In genomic region chr10:61495461-61495860, GRCm38 (mm10) we compare ENCODE assay signal across 12 mouse cellular contexts. TPM values are rescaled to one million over a fixed set of nuclear protein-coding genes. Genes with fewer than 3 reads are reported as not detected.
DNase-seq lines count a peak whose midpoint lies in the region; ATAC-seq lines count a peak whose summit lies in the region.
"Had no signal": no experiment of that assay in that cellular context is flagged by ENCODE, and none has a peak within 500 bp of the region (broad histone marks: within the 10 kb centered on the region; RNA-seq: fewer than 3 reads in every experiment).

No protein-coding gene starts in this region.

- H3K27me3 ChIP-seq in heart, embryonic 13.5 days (replicated peaks), result no peaks in the 10 kb centered on the region
- H3K27me3 ChIP-seq in kidney, embryonic 16.5 days (ENCODE audit: insufficient read depth, low read length), result no peaks in the 10 kb centered on the region
- H3K27me3 ChIP-seq in embryonic facial prominence, embryonic 15.5 days, result no peaks in the 10 kb centered on the region
- no peaks in the 10 kb centered on the region for H3K27me3 ChIP-seq in midbrain, embryonic 15.5 days (replicated peaks)
- H3K27me3 ChIP-seq: liver, embryonic 13.5 days had no signal

- no peak overlapping the region for H3K4me2 ChIP-seq in heart, embryonic 13.5 days
- no peak overlapping the region for H3K4me2 ChIP-seq in kidney, embryonic 16.5 days (replicated peaks; ENCODE audit: low read depth, low read length)
- H3K4me2 ChIP-seq in embryonic facial prominence, embryonic 15.5 days (replicated peaks), result no peak overlapping the region
- H3K4me2 ChIP-seq in midbrain, embryonic 15.5 days, result no peak overlapping the region
- H3K4me2 ChIP-seq: liver, embryonic 13.5 days had no signal

- H3K9me3 ChIP-seq in heart, embryonic 13.5 days, result no peaks in the 10 kb centered on the region
- no peaks in the 10 kb centered on the region for H3K9me3 ChIP-seq in kidney, embryonic 16.5 days (ENCODE audit: low read length)
- H3K9me3 ChIP-seq in embryonic facial prominence, embryonic 15.5 days (replicated peaks), result no peaks in the 10 kb centered on the region
- H3K9me3 ChIP-seq in midbrain, embryonic 15.5 days, result no peaks in the 10 kb centered on the region
- H3K9me3 ChIP-seq: liver, embryonic 13.5 days had no signal

- no peak for ATAC-seq in heart, embryonic 13.5 days (ENCODE audit: extremely low read depth, insufficient number of reproducible peaks, low FRiP score, low TSS enrichment)
- ATAC-seq in kidney, embryonic 16.5 days (ENCODE audit: low FRiP score, low TSS enrichment), result peak; percentile 41; the same call in 1 of the 2 replicates
- ATAC-seq in embryonic facial prominence, embryonic 15.5 days (ENCODE audit: insufficient number of reproducible peaks, low FRiP score, low TSS enrichment, low read depth), result no peak
- ATAC-seq in midbrain, embryonic 15.5 days (replicated peaks), result no peak
- ATAC-seq: CD4-positive, CD25-positive, alpha-beta regulatory T cell, adult 4 months; forebrain, embryonic 16.5 days; inflammation-experienced regulatory T-cells, adult 6 months had no signal

- no peaks in the 10 kb centered on the region for H3K36me3 ChIP-seq in heart, embryonic 13.5 days
- no peaks in the 10 kb centered on the region for H3K36me3 ChIP-seq in kidney, embryonic 16.5 days (ENCODE audit: insufficient read depth, low read length)
- no peaks in the 10 kb centered on the region for H3K36me3 ChIP-seq in embryonic facial prominence, embryonic 15.5 days
- no peaks in the 10 kb centered on the region for H3K36me3 ChIP-seq in midbrain, embryonic 15.5 days (replicated peaks)
- H3K36me3 ChIP-seq: liver, embryonic 13.5 days had no signal

- no peak overlapping the region for H3K4me3 ChIP-seq in heart, embryonic 13.5 days
- H3K4me3 ChIP-seq in kidney, embryonic 16.5 days (ENCODE audit: low read length), result no peak overlapping the region
- H3K4me3 ChIP-seq in embryonic facial prominence, embryonic 15.5 days (replicated peaks), result no peak overlapping the region
- no peak overlapping the region for H3K4me3 ChIP-seq in midbrain, embryonic 15.5 days
- H3K4me3 ChIP-seq: liver, embryonic 13.5 days had no signal

- peaks cover 29% of the 10 kb centered on the region for H3K4me1 ChIP-seq in heart, embryonic 13.5 days
- peaks cover 19% of the 10 kb centered on the region for H3K4me1 ChIP-seq in kidney, embryonic 16.5 days (ENCODE audit: insufficient read depth, low read length)
- peaks cover 18% of the 10 kb centered on the region for H3K4me1 ChIP-seq in embryonic facial prominence, embryonic 15.5 days
- H3K4me1 ChIP-seq in midbrain, embryonic 15.5 days, result peaks cover 16% of the 10 kb centered on the region

- no peak for DNase-seq in heart, adult 9 months (ENCODE audit: low spot score in 2 of 2)
- DNase-seq in kidney, postnatal 10 days, result no peak
- DNase-seq in cerebellum, adult 9-10 months, result no peak
- no peak for DNase-seq in T-cell, adult 2 months (ENCODE audit: low spot score)
- DNase-seq: liver, embryonic 13.5 days had no signal

- peak overlapping the region; percentile 40 for H3K27ac ChIP-seq in heart, embryonic 13.5 days (replicated peaks)
- peak overlapping the region; percentile 69 for H3K27ac ChIP-seq in kidney, embryonic 16.5 days (ENCODE audit: low read length)
- H3K27ac ChIP-seq in embryonic facial prominence, embryonic 15.5 days (replicated peaks), result 0 out of 2 replicates have a peak overlapping the region, but pooled peaks have one; percentile 4
- H3K27ac ChIP-seq in midbrain, embryonic 15.5 days, result 0 out of 2 replicates have a peak overlapping the region, but pooled peaks have one; percentile 13
- H3K27ac ChIP-seq: liver, embryonic 13.5 days had no signal

- peak overlapping the region; percentile 53 for H3K9ac ChIP-seq in heart, embryonic 13.5 days
- no peak overlapping the region for H3K9ac ChIP-seq in kidney, embryonic 16.5 days (replicated peaks; ENCODE audit: low read length)
- no peak overlapping the region for H3K9ac ChIP-seq in embryonic facial prominence, embryonic 15.5 days
- no peak overlapping the region for H3K9ac ChIP-seq in midbrain, embryonic 15.5 days
- H3K9ac ChIP-seq: liver, embryonic 13.5 days had no signal

- 47% methylated on average over 4 of the region's 4 CpGs for WGBS in heart, embryonic 13.5 days
- WGBS in kidney, embryonic 16.5 days, result 30% methylated on average over 4 of the region's 4 CpGs
- WGBS in embryonic facial prominence, embryonic 15.5 days, result 31% methylated on average over 4 of the region's 4 CpGs
- 40% methylated on average over 4 of the region's 4 CpGs for WGBS in midbrain, embryonic 15.5 days

RNA-seq across cellular contexts. Expression of gene Lrrc20, which starts 19.9 kb away (rescaled TPM):
- 12.1 and 13.2 TPM in 2 replicates for polyA plus RNA-seq in heart, embryonic 13.5 days (2015; fragmentation: Nextera tagmentation; extraction: Ambion mirVana)
- polyA plus RNA-seq in kidney, embryonic 16.5 days (2015; fragmentation: Nextera tagmentation; extraction: Ambion mirVana), result 8.4 and 10.5 TPM in 2 replicates
- polyA plus RNA-seq in embryonic facial prominence, embryonic 15.5 days (2015; fragmentation: Nextera tagmentation; extraction: Ambion mirVana), result 10.0 and 10.5 TPM in 2 replicates
- 18.1 TPM in 2 replicates for polyA plus RNA-seq in midbrain, embryonic 15.5 days (2015; fragmentation: Nextera tagmentation; extraction: Ambion mirVana)

RNA-seq across cellular contexts. Expression of gene Eif4ebp2, which starts 43.0 kb away (rescaled TPM):
- 50.8 and 57.1 TPM in 2 replicates for polyA plus RNA-seq in heart, embryonic 13.5 days (2015; fragmentation: Nextera tagmentation; extraction: Ambion mirVana)
- polyA plus RNA-seq in kidney, embryonic 16.5 days (2015; fragmentation: Nextera tagmentation; extraction: Ambion mirVana), result 57.4 and 71.4 TPM in 2 replicates
- 66.0 and 66.9 TPM in 2 replicates for polyA plus RNA-seq in embryonic facial prominence, embryonic 15.5 days (2015; fragmentation: Nextera tagmentation; extraction: Ambion mirVana)
- 65.8 and 71.3 TPM in 2 replicates for polyA plus RNA-seq in midbrain, embryonic 15.5 days (2015; fragmentation: Nextera tagmentation; extraction: Ambion mirVana)

Comparison
In these comparisons a context has a peak if more than half of its experiments do, and no peak if none do; other contexts are left out.
1. H3K27ac ChIP-seq: peak in every context shown above with its lines; median percentile 69 in kidney, embryonic 16.5 days; 40 in heart, embryonic 13.5 days; 13 in midbrain, embryonic 15.5 days; 4 in embryonic facial prominence, embryonic 15.5 days.